Mouse (Mus musculus): ENCODE measurements around the gene Tmco4. TPM values are rescaled to one million over a fixed set of nuclear protein-coding genes. Genes with fewer than 3 reads are reported as not detected.
A peak's percentile ranks its signal among the peaks of the same experiment; 100 is the strongest.

Tmco4 gene
- polyA plus RNA-seq, 1 experiment, result not detected

GRCm38 (mm10) chr4:139001433-139001832 is 28.7 kb downstream of the Tmco4 start:
- TF ChIP-seq POLR2A (IDR thresholded peaks at IDR 0.05; ENCODE audit: insufficient read depth, low read depth, low read length) (no peak), CTCF (IDR thresholded peaks at IDR 0.05; ENCODE audit: insufficient read depth, low read depth, low read length) (peak; percentile 18; the same call in 1 of the 2 replicates)
- H3K4me3 ChIP-seq (ENCODE audit: insufficient read depth, low read depth, low read length), result no peak overlapping the region
- WGBS, result 34% methylated on average over 6 of the region's 6 CpGs
- H3K4me1 ChIP-seq (ENCODE audit: control insufficient read depth, insufficient read depth, low read length), result peaks cover 16% of the 10 kb centered on the region; the same call in 1 of the 2 replicates
- no peak overlapping the region for H3K27ac ChIP-seq (ENCODE audit: insufficient read depth, low read depth, low read length)

DNA sequence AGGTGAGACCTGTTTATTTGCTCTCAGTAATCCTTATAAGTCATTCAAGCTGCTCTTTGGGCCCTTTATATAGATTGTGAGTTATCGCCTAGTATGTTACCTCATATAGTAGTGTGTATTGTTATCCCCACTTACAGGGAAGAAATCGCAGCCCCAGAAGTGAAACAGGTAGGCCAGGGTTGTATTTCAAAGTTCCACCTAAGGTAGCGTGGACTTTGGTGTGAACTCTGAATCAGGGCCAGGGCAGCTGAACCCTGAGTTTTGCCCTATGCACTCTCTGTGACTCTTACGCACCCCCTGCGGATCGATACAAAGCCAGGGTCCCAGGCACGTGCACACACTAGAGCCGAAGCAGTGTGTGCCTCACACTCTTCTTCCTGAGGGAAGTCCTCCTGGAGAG is 31.4 kb downstream of the Tmco4 start:
- 88% methylated on average over 8 of the region's 8 CpGs for WGBS
- TF ChIP-seq CTCF (IDR thresholded peaks at IDR 0.05; ENCODE audit: insufficient read depth, low read depth, low read length), result no peak
- TF ChIP-seq POLR2A (IDR thresholded peaks at IDR 0.05; ENCODE audit: insufficient read depth, low read depth, low read length), result no peak
- Histone ChIP-seq H3K27ac (ENCODE audit: insufficient read depth, low read depth, low read length) (no peak overlapping the region), H3K4me3 (ENCODE audit: insufficient read depth, low read depth, low read length) (no peak overlapping the region), H3K4me1 (ENCODE audit: control insufficient read depth, insufficient read depth, low read length) (peaks cover 9% of the 10 kb centered on the region; the same call in 1 of the 2 replicates)

GRCm38 (mm10) chr4:139005214-139005613 is 32.5 kb downstream of the Tmco4 start:
- H3K4me3 ChIP-seq (ENCODE audit: insufficient read depth, low read depth, low read length), result no peak overlapping the region
- no peak overlapping the region for H3K27ac ChIP-seq (ENCODE audit: insufficient read depth, low read depth, low read length)
- WGBS, result 46% methylated on average over 6 of the region's 6 CpGs
- peaks cover 9% of the 10 kb centered on the region; the same call in 1 of the 2 replicates for H3K4me1 ChIP-seq (ENCODE audit: control insufficient read depth, insufficient read depth, low read length)
- TF ChIP-seq POLR2A (IDR thresholded peaks at IDR 0.05; ENCODE audit: insufficient read depth, low read depth, low read length), result no peak
- TF ChIP-seq CTCF (IDR thresholded peaks at IDR 0.05; ENCODE audit: insufficient read depth, low read depth, low read length), result no peak

- TF ChIP-seq CTCF (IDR thresholded peaks at IDR 0.05; ENCODE audit: insufficient read depth, low read depth, low read length) (no peak), POLR2A (IDR thresholded peaks at IDR 0.05; ENCODE audit: insufficient read depth, low read depth, low read length) (no peak)
- 93% methylated on average over 3 of the region's 3 CpGs for WGBS
These were observed 34.7 kb downstream of the Tmco4 start for GRCm38 (mm10) chr4:139007353-139007752.

GRCm38 (mm10) chr4:139007981-139008536 is 35.4 kb downstream of the Tmco4 start:
- Histone ChIP-seq H3K4me1 (ENCODE audit: control insufficient read depth, insufficient read depth, low read length) (peaks cover 9% of the 10 kb centered on the region; the same call in 1 of the 2 replicates), H3K4me3 (ENCODE audit: insufficient read depth, low read depth, low read length) (no peak overlapping the region), H3K27ac (ENCODE audit: insufficient read depth, low read depth, low read length) (no peak overlapping the region)
- TF ChIP-seq CTCF (IDR thresholded peaks at IDR 0.05; ENCODE audit: insufficient read depth, low read depth, low read length), result no peak
- no peak for TF ChIP-seq POLR2A (IDR thresholded peaks at IDR 0.05; ENCODE audit: insufficient read depth, low read depth, low read length)
- 65% methylated on average over 6 of the region's 6 CpGs for WGBS

More at GRCm38 (mm10) chr4:139007353-139007752, 34.7 kb downstream of the Tmco4 start:
- peaks cover 9% of the 10 kb centered on the region; the same call in 1 of the 2 replicates for H3K4me1 ChIP-seq (ENCODE audit: control insufficient read depth, insufficient read depth, low read length)
- no peak overlapping the region for H3K27ac ChIP-seq (ENCODE audit: insufficient read depth, low read depth, low read length)
- H3K4me3 ChIP-seq (ENCODE audit: insufficient read depth, low read depth, low read length), result no peak overlapping the region

- 96% methylated on average over 13 of the region's 13 CpGs for WGBS
- Histone ChIP-seq H3K4me1 (ENCODE audit: control insufficient read depth, insufficient read depth, low read length) (peaks cover 6% of the 10 kb centered on the region), H3K4me3 (ENCODE audit: insufficient read depth, low read depth, low read length) (no peak overlapping the region), H3K27ac (ENCODE audit: insufficient read depth, low read depth, low read length) (no peak overlapping the region)
- TF ChIP-seq POLR2A (IDR thresholded peaks at IDR 0.05; ENCODE audit: insufficient read depth, low read depth, low read length) (no peak), CTCF (IDR thresholded peaks at IDR 0.05; ENCODE audit: insufficient read depth, low read depth, low read length) (no peak)
These were observed 38.6 kb downstream of the Tmco4 start for GRCm38 (mm10) chr4:139011201-139011702.

- peaks cover 4% of the 10 kb centered on the region for H3K4me1 ChIP-seq (ENCODE audit: control insufficient read depth, insufficient read depth, low read length)
- WGBS, result 80% methylated on average over 11 of the region's 11 CpGs
- H3K27ac ChIP-seq (ENCODE audit: insufficient read depth, low read depth, low read length), result no peak overlapping the region
- H3K4me3 ChIP-seq (ENCODE audit: insufficient read depth, low read depth, low read length), result no peak overlapping the region
- TF ChIP-seq POLR2A (IDR thresholded peaks at IDR 0.05; ENCODE audit: insufficient read depth, low read depth, low read length) (no peak), CTCF (IDR thresholded peaks at IDR 0.05; ENCODE audit: insufficient read depth, low read depth, low read length) (no peak)
These were observed 40.6 kb downstream of the Tmco4 start for GRCm38 (mm10) chr4:139013281-139013680.

DNA sequence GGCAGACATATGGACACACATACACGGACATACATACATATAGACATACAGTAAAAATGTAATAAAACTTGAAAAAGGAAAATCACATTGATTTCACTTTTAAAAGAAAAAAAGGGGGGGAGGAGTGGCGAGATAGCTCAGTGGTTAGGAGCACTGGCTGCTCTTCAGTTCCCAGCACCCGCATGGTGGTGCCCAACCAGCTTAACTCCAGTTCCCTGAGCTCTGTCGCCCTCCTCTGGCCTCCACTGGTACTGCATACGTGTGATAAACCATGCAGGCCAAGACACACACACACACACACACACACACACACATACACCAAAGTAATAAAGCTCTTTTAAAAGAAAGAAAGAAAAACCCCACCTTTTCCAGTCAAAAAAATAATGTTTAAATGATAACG is 42.1 kb downstream of the Tmco4 start:
- Histone ChIP-seq H3K4me1 (ENCODE audit: control insufficient read depth, insufficient read depth, low read length) (peaks cover 6% of the 10 kb centered on the region), H3K27ac (ENCODE audit: insufficient read depth, low read depth, low read length) (no peak overlapping the region), H3K4me3 (ENCODE audit: insufficient read depth, low read depth, low read length) (no peak overlapping the region)
- TF ChIP-seq POLR2A (IDR thresholded peaks at IDR 0.05; ENCODE audit: insufficient read depth, low read depth, low read length), result no peak
- TF ChIP-seq CTCF (IDR thresholded peaks at IDR 0.05; ENCODE audit: insufficient read depth, low read depth, low read length), result no peak
- WGBS, result 81% methylated on average over 6 of the region's 6 CpGs

DNA sequence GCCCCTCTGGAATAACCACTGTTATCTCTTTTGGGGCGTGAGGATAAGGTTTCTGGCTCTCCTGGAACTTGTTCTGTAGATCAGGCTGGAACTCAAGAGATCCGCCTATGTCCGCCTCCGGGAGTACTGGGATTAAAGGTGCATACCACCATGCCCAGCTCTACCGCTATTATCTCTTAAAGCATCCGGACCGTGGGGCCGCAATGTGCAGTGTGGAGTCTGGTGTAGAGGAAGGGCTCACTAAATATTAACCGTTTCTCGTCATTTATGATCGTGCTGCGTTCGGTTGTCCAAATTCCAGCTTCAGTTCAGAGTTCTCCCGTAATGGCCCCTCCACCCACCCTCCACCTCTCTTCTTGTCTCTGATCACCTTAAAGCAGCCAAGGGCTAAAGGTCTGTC is 45.7 kb downstream of the Tmco4 start:
- H3K4me1 ChIP-seq (ENCODE audit: control insufficient read depth, insufficient read depth, low read length), result peaks cover 6% of the 10 kb centered on the region
- TF ChIP-seq POLR2A (IDR thresholded peaks at IDR 0.05; ENCODE audit: insufficient read depth, low read depth, low read length) (no peak), CTCF (IDR thresholded peaks at IDR 0.05; ENCODE audit: insufficient read depth, low read depth, low read length) (no peak)
- no peak overlapping the region for H3K27ac ChIP-seq (ENCODE audit: insufficient read depth, low read depth, low read length)
- no peak overlapping the region for H3K4me3 ChIP-seq (ENCODE audit: insufficient read depth, low read depth, low read length)
- WGBS, result 95% methylated on average over 14 of the region's 14 CpGs

Data from olfactory bulb, adult 2 months (tissue).